Mouse (Mus musculus) testis, adult 2 months (tissue): ENCODE data around the gene Mtfmt.

Experiments used
- CTCF ChIP-seq: fragments of 200-500 bp; IDR thresholded peaks from 2 replicates; pipeline ENCODE4 v1.5.1; 2012; ENCODE audit warnings: low read depth, mild to moderate bottlenecking, inconsistent platforms, low read length, moderate library complexity; ENCODE audit not compliant: control insufficient read depth, insufficient read depth, insufficient replicate concordance
- POLR2A ChIP-seq: fragments of 200-500 bp; IDR thresholded peaks from 2 replicates; pipeline ENCODE4 v1.6.1; 2012; ENCODE audit warnings: low read depth, mild to moderate bottlenecking, inconsistent platforms, low read length, moderate library complexity; ENCODE audit not compliant: control insufficient read depth

DNA sequence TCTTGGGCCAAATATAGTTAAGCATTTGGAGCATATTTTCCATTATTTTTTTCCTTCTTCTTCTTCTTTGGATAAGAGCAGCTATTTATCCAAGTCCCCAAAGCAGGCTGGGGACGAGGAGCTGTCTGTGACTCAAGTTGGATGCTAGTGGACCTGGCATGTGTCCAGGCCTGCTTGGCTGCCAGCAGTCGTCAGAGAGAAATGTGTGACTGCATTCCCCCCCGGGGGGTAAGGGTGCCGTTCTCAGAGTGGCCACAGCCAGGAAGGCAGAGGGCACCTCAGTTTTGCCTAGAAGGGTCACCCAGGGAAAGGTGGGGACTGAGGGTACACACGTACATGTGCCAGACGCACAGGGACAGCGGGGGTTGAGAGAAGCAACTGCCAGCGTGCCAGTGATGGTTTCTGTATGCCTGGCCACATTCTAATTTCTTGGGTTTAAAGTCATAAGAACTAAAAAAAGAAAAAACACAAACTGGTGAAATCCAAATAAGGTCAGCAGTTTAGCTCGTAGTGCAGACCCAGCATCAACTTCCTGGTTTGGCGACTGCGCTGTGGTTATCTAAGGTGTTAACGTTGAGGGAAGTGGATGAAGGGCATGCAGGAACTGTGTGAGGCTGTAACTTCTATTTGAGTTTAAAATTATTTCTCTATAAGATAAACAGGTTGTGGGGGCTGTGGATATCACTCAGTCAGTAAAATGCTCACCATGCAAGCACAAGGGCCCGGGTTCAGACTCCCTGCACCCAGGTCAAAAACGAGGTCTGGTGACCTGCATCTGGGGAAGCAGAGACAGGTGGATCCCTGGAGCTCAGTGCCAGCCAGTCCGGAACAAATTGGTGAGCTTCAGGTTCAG lies 31.0 kb upstream of the Mtfmt start:
- TF ChIP-seq CTCF (no peak), POLR2A (no peak)
